Mouse (Mus musculus) layer of hippocampus, postnatal 25 days (tissue): ENCODE data around the gene Itpa. TPM values are rescaled to one million over a fixed set of nuclear protein-coding genes. Genes with fewer than 3 reads are reported as not detected.

Experiments used
- DNase-seq, 2 experiments: peaks; one replicate each; pipeline ENCODE4 v3.0.0; 2022; ENCODE audit warnings: mixed read lengths in 2 of 2, low spot score in 1 of 2; ENCODE audit errors: extremely low spot score in 1 of 2
- total RNA-seq, 2 experiments: library from RNA; stranded (reverse); gene quantifications; 2 replicates each; pipeline ENCODE4 v1.2.3; 2021

Itpa gene
- total RNA-seq, 2 experiments from 2014 or later = 34.8 to 41.4 TPM

DNA sequence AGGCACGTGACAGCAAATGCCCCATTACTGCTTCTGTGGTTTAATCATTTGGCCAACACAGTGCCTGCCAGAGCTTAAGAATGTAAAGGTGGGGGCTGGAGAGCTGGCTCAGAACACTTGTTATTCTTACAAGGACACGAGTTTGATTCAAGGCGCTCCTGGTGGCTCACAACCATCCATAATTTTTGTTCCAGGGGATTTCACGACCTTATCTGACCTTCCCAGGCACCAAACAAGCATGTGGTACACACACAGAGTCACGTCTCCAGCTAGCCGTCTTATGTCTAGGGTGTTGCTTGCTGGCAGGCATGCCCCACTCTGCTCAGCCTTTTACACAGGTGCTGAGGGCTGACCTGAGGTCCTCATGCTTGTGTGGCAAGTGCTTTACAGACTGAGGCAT is 50.5 kb downstream of the Itpa start:
- no peak for DNase-seq

DNA sequence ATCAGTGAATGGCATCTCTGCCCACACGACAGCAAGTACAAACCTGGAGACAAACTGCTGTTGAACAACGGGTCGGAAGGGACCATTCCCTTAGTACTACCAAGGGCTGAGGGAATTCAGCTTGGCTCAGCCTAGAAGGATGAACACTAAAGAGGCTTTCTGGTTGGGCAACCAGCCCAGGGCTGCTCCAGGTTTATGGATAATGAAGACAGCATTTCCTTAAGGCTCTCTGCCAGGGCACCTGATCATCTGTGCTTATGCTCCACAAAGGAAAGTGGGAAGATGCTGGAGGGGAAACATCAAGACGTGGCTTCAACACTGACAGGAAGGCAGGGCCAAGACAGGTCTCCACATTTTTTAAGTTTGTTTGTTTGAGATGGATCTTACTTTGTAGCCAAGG is 57.0 kb downstream of the Itpa start:
- no peak for DNase-seq

DNA sequence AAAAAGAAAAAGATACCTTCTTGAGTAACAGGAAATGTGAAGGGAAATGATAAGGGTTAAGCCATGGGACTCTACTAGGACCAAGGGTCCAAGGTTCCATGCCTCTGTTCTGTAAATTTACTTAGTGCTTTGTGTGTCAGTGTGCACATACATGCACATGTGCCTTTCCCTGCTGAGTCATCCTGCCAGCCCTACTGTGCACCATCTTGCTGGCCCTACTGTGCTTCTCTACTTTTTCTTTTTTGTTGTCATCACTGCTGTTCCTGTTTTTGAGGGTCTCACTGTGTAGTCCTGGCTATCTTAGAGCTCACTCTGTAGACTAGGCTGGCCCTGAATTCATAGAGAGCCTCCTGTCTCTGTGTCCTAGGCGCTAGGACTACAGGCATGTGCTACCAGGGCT is 60.3 kb downstream of the Itpa start:
- DNase-seq = no peak

DNA sequence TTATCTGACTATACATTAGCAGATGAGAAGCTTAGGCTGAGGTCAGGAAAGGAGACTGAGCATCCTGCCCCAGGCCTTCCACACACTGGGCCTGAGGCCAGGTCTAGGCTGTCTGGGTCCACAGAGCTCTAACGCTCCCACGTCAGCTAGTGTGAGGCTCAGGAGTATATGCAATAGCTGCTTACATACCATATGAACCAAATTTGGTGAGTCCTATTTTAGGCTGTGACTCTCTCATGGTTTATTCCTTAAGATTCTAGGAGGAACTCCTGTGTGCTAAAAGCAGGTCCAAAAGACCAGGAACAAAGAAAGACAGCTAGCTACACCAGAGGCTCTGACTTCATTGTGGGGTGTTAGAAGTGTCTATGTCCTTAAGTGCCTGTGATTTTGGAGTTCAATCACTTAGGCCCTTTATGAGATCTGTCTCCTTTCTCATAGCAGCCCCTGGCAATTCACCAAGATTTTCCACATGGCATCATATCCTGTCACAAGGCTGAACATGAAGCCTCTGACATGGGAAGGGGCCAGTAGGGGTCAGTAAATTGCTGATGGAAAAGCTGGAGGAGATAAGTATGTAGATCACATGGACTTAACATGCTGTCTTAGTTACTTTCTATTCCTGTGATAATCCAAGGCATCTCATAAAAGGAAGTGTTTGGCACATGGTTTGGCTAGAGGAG is 61.6 kb downstream of the Itpa start:
- DNase-seq = no peak

DNA sequence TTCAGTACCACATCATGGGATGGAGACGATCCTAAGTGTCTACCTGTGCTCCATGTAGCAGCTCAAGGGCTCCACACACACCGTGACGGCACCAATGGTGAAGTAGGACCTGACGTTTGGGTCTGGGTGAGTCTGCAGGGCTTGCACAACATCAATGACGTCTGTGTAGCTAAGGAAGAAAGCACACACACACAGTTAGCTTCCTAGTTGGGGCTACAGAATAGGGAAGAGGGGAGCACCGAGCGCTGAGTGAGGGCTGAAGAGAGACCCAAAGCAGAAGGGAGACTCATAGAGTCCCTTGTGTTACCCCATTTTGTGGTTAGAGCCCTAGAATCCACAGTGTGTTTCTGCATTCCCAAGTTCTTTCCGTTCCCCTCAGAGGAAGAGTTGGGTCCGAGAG is 63.3 kb downstream of the Itpa start:
- no peak for DNase-seq

Other genes with a start within 250 kb of the Itpa start
- 10 to 100 TPM; 91.6 to 95.2 TPM for gene Vps16, start 243.3 kb upstream of the Itpa start, total RNA-seq
- gene Pced1a, start 242.9 kb upstream of the Itpa start, total RNA-seq = 10 to 100 TPM; 22.4 to 25.4 TPM
- gene Ptpra, start 217.3 kb upstream of the Itpa start, total RNA-seq = 100 to 1,000 TPM; 322 to 337 TPM
- gene Mrps26, start 103.9 kb upstream of the Itpa start, total RNA-seq = 10 to 100 TPM; 89.4 to 97.0 TPM
- not detected for gene Oxt, start 91.4 kb upstream of the Itpa start, total RNA-seq
- 1 to 10 TPM; 1.5 to 2.1 TPM for gene Avp, start 85.1 kb upstream of the Itpa start, total RNA-seq
- 1 to 10 TPM; 7.9 to 9.1 TPM for gene Fastkd5, start 37.6 kb upstream of the Itpa start, total RNA-seq
- gene Ubox5, start 37.6 kb upstream of the Itpa start, total RNA-seq = 1 to 10 TPM; 9.2 to 9.7 TPM
- gene Lzts3, start 24.8 kb upstream of the Itpa start, total RNA-seq = 100 to 1,000 TPM; 159 to 163 TPM
- 10 to 100 TPM; 84.1 to 88.1 TPM for gene Ddrgk1, start 3.0 kb upstream of the Itpa start, total RNA-seq
- under 1 TPM; 0.23 to 0.57 TPM for gene Slc4a11, start 29.9 kb downstream of the Itpa start, total RNA-seq
- gene 4930402H24Rik, start 238.8 kb downstream of the Itpa start, total RNA-seq = 10 to 100 TPM; 72.2 to 80.0 TPM
- 100 to 1,000 TPM; 114 to 121 TPM for gene Atrn, start 238.9 kb downstream of the Itpa start, total RNA-seq